Mouse (Mus musculus) retina, embryonic 14.5 days (tissue): ENCODE measurements around the gene Zbtb42.
A peak's percentile ranks its signal among the peaks of the same experiment; 100 is the strongest.

Source experiments
- DNase-seq: peaks from one replicate; pipeline ENCODE4 v3.0.0-alpha.2; 2015; ENCODE audit warnings: low spot score

Gene Zbtb42

DNA sequence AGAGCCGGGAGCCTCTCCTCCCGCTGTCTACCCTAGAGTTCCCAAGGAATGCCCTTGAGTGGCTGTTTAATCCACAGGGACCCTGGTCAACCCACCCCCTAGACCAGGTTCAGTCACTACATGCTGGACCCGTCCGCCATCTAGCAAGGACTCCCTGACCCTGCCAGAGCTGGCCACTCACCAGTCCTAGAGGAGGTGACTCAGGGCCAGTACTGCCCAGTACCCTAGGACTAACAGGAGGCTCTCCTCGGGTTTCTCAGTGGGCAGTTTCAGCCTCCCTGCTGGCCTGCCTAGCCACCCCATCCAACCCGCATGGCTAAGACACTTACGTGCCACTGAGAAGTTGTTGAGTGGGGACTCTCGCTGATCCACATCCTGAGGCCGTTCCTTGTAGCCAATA lies 16.8 kb upstream of the Zbtb42 start:
- no peak for DNase-seq

DNA sequence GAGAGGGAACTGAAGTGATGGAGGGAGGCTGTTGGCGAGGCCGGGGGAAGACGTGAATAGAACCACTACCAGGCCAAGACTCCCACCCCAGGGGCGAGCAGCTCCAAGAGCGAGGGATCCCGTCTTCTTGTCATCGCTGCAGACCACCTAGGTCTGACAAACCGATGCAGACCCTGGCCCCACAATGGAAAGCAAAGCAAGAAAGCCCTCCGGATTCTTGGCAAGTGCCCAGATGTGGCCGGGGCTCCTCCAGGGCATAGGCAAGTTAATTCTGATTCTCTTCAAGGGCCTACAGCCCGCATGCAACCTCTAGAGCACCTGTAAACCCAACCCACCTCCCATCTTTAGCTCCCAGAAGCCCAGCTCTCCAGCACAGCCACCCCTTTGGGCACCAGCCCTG lies 15.3 kb upstream of the Zbtb42 start:
- no peak for DNase-seq

DNA sequence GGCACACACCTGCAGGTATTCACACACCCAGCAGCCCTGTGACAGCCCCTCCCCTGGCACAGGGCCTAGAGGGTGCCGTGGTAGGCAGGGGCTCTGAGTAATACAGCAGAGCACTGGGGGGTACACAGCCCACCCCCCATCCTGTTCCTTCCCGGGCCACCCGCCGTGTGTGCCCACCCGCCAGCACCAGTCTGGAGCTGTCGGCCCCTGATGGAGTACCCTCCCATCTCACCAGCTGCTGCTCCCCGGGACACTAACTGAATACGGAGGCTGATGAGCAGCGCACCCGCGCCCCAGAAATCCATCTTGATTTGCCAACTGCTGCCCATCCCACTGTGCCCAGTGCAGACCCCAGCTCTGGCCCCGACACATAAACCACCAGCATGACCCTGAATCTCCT lies 14.9 kb upstream of the Zbtb42 start:
- no peak for DNase-seq

DNA sequence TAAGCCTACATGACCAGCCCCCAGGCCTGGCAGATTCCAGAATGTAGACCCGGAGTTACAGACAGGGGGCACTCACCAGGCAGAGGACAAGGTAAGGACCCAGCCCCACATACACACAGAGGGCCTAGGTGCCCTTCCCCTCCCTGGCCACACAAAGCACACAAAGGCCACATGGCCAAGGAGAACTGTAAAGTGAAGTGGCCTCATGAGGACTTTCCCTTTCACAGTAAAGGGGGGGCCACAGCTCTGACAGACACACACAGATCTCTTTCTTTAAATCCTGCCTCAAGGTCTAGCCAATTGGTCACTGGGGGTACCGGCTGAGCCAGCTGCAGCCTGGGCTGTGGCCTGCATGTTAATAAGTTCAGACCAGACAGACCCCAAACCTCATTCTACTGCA lies 14.5 kb upstream of the Zbtb42 start:
- DNase-seq: no peak

DNA sequence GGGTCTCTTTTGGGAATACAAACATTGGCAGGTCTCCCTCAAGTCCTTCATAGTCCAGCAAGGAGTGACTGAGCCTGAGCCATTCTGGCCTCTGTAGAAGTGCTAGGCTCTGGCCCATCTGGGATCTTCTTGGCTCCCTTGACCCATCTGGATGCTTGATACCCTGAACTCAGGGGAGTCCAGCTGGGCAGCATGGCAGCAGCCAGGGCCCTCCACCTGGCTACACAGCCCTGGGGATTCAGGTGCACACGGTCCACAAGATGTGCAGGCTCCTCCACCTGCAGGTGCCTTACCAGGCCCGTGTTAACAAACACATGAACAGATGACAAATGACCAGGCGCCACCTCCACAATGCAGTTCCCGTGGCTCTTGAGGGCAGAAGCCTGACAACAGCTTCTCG lies 14.0 kb upstream of the Zbtb42 start:
- DNase-seq: no peak

DNA sequence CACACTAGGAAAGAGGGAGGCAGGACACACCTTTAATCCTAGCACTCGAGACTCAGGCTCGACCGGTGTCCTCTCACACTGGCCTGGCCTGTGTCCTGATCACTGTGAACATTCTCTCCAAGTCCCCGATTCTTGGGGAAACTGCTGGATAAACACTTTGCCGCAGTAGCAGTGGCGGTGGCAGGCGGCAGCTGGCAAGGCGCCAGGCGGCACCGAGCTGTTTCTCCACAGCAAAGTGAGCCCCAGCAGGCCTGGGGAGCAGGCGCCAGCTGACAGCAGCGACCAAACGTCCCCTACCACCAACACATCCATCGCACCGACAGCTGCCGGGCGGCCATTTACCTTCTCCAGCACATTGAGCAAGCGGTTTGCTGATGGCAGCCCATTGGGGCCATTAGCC lies 13.2 kb upstream of the Zbtb42 start:
- peak; percentile 52 for DNase-seq

DNA sequence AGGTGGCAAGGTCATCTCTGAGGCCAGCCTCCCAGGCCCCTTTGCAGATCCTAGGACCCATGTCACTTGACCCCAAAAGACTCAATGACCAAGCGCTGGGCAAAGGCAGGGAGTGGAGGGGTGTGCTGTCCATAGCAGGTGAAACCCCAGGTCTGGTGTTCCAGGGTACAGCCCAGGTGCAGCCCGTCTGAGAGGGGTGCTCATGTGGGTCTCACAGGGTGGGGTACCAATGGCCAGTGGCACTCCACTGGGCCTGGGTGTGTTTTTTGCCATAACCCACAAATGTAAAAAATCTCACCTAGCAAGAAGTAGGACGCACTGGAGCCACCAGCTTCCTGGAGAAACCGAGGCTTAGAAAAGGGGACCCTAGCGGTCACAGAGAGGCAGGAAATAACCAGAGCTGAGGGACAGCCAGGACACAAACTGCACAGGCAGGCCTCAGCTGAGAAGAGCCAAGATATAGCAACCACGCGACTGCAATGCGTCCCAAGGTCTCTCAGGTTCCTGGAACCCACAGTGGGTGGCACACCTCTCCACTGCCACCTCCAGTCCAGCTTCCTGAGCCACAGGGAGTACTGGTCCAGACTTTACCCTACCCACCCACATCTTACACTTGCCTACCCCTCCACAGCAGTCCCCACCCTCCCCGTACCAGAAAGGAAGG lies 12.6 kb upstream of the Zbtb42 start:
- no peak for DNase-seq

DNA sequence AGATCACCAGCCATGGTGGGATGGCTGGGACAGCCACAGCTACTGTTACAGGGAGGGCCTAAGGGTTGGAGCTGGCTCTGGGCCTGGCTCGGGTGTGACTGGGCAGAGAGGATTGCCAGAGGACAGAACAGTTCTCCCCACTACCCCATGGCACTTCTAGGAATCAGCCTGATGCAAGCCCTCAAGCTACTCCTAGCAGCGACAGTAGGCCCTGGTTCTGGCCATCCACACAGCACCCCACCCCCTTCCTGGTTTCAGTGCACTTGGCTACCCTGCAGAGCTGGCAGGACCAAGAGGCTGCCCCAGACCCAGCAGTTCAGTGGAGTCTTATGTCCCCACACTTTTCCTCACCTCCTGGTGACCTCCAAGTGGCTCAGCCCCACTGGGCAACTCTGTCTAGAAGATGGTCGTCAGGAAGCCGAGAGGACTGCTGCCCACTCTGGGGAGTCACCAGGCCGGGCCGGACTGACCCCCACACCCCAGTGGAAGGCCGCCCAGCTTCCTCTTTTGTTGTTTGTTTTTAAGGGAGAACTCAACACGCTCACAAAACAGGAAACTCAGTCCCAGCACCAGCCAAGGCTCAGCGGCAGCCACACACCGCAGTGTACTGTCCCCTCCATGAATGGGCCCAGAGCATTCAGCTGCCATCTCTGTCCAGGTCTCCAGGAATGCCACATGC lies 10.9 kb upstream of the Zbtb42 start:
- no peak for DNase-seq

DNA sequence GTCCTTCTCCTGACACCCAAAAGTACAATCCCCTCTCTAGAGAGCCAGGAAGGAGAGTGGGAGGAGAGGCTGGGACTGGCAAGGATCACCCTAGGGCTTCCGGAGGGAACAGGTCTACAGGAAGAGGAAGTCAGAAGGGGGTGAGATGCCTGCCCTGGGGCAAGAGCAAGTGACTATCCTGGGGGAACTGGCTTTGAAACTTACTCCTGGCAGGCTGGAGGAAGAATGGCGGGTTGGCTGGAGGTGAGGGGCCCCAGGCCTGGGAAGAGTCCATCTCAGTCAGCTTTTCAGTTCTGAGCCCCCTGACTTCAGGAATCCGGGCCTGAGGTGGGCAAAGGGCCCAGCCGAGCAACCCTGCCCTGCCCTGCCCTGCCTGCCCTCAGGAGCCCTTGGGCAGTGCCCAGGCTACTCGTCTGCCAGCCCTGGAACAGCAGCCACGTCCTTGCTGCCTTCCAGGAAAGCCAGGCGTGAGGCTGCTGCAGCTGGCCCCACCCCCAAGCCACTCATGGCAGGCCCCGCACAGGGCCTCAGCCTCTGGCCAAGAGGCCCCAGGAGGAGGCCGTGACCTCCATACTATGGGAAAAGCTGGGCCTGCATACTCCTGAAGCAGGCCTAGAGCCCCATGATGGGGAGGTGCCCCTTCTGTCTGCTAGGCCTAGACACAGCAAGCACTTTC lies 7.8 kb upstream of the Zbtb42 start:
- DNase-seq: peak; percentile 72

DNA sequence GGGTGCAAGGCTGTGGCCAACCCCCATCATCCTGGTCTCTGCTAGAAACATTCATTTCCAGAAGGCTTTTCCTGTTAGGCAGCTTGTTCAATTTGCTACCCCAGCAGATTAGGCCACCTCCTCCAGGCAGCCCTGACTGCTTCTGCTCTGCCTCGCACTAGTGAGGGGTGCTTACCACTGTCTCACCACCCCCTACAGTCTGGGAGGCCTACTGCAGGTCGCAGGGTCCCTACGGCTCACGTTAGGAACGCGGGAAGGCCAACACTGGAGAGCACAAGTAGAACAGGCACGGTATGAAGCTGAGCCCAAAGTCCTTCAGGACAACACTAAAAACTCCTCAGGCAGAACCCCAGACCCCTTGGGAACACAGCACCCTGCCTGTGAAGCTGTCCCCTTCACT lies 6.7 kb upstream of the Zbtb42 start:
- peak; percentile 61 for DNase-seq

DNA sequence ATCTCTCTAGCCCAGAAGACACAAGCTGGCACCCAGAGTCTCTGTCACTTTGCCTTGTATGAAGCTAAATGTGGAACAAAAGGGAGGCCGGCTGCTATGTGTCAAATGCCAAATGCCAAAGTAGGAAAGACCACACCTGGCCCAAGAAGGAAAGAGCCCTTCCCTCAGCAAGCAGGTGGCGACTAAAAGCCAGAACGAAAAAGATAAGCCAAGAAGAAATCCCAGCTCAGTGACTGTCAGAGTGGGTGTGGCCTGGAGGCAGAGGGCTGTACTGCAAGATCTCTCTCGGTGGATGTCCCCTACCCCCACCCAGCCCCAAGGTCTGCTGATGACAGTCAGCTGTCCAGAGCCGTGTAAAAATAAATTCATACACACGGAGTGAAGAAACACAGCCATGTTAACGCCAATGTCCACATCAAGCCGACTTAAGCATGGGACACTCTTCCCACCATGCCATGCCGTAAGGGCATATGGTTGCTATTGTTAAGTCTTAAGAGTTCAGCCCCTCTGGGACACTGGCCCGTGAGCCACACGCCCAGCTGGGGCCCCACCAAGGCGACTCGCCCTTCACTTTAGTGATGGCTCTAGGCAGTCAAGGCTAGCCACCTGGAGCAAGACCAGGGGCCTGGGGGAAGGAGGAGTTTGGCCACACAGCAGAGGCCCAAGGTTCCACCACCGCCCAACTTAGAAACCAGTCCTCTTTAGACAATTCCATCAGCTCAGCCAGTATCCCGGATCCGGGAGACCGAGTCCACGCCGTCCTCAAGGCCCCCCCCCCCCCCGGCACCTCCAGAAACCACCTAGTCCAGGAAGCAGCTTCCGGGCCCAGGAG lies 5.7 kb upstream of the Zbtb42 start:
- peak; percentile 71 for DNase-seq

DNA sequence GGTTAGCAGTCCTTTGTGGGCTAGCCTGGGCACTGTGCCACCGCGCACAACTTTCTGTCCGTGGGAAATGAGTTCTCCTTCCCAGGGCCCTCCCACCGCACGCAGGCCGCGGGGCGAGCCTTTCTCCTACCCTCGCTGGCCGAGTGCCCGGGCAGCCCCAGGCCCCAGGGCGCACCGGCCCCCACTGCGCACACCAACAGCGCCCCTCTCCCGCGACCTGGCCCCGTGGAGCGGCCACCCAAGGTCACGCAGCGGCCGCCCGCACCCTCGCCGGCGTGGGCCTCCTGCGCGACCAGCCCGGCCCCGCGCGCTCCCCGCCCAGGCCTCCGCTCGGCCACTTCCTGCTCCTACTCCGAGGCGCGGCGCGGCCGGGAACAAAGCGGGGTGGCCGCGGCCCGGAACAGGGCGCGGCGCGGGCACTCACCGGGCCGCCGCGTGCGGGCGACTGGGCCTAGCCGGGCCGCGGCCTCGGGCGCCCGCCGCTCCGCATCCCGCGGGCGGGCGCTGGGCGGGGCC lies 5.0 kb upstream of the Zbtb42 start:
- DNase-seq: no peak

DNA sequence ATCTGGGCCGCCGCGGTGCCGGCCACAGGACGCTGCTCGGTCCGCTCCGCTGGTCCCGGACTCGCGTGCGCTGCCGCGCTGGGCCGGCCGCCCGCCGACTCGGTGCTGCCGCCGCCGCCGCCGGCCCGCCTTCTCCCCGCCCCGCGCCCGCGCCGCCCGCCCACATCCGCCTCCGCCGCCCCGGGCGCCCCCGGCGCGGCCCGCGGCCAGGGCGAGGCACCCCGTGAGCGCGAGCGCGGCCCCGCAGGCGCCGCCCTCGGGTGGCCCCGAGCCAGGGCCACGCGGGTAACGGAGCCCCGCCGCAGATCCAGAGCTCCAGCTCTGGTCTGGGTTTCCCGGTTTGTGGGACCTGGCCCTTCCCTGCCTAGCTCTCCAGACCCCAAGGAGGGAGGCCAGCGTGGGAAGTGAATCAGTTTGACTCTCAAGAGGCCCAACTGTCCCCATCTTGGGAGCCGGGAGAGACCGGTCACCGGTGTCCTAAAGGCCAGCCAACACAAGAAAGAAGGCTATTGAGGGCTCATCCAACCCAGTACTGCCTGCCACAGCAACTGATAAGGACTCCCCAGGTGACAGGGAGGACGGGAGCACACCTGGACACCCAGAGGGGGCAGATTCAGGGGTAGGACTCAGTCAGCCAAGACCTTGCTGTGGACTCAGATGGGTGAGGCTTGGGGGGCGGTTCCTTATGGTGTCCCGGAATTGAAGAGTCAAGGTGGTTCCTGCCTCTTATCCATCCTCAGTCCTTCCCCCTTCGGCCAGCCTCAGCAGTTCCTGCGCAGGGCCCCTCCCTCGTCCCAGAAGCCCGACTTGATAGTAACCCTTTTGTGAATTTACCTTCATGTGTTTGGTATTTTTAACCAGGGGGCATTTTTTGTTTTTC lies 4.3 kb upstream of the Zbtb42 start, which contains the start of gene Akt1:
Gene Akt1, minus strand, starts transcription at position 753 of the 880 bp plus-strand sequence.
- DNase-seq: peak; percentile 55

DNA sequence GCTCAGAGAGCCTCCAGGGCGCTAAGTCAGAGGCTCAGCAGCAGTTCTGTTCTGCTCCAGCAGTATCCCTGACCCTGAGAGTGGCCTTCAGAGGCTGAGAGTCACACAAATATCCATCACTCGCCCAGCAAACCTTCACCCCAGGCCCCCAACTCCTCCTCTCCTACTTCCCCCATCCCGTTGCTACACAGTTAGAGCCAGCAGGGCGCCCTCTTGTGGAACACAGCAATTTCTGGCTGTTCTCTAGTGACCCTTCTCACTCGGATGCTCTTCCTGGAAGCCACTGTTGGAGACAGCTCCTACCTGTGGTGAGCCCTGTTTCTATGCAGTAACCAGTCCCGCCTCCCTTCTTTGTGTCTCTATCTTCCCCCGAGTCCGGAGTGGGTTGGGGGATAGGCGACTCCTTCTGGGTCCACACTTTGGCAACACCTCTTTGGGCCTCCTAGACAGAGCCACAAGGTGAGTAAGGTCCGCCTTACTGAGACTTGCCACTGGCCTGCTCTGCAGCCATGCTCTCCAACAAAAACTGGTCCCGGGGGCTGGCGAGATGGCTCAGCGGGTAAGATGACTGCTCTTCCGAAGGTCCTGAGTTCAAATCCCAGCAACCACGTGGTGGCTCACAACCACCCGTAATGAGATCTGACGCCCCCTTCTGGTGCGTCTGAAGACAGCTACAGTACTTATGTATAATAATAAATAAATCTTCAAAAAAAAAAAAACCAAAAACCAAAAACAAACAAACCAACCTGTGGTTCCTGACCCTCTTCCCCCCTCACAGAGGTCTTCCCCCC lies 3.2 kb upstream of the Zbtb42 start:
- peak; percentile 95 for DNase-seq

DNA sequence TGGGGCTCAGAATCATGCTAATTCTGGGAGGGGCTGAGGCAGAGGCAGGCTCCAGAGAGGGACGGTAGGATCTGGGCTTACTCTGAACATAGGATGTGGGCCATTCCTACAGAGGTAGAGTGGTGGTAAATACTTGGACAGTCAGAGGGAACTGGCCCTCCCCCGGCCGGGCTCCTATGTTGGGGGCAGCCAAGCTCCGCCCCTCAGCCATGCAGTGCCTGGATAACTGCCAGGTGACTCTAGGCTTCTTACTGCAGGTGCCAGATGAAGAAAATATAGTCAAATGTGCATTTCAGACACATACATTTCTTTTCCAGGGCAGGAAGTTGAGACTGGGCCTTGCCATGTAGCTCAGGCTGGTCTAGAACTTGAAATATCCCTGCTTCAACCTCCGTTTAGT lies 1.6 kb upstream of the Zbtb42 start:
- DNase-seq: no peak

DNA sequence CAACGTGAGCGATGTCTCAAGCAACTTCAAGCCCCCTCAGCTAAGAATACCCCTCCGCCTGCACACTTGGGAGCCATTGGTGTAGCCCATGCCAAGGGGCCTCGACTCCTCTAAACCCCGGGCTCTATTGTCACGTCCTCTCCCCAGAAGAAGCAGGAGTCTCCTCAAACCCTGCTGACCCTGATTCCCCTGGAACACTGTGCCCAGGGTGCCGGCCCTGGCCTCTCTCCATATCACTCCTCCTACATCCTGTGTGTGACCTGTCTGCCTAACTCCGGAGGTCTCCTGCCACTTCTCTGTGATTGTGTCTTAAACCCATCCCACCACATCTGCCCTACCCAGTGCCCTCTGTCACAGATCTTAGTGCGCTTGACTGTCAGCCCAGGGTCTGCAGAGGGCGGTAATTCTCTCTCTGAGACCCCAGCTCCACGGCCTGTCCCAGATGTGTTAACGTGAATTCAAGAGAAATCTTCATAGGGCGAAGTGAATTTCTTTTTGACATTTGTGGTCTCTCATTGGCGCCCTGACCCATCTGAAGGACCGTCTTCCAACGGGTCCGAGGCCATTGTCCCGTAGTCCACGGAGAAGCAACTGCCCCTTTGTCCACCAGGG lies 579 bp upstream of the Zbtb42 start:
- no peak for DNase-seq

DNA sequence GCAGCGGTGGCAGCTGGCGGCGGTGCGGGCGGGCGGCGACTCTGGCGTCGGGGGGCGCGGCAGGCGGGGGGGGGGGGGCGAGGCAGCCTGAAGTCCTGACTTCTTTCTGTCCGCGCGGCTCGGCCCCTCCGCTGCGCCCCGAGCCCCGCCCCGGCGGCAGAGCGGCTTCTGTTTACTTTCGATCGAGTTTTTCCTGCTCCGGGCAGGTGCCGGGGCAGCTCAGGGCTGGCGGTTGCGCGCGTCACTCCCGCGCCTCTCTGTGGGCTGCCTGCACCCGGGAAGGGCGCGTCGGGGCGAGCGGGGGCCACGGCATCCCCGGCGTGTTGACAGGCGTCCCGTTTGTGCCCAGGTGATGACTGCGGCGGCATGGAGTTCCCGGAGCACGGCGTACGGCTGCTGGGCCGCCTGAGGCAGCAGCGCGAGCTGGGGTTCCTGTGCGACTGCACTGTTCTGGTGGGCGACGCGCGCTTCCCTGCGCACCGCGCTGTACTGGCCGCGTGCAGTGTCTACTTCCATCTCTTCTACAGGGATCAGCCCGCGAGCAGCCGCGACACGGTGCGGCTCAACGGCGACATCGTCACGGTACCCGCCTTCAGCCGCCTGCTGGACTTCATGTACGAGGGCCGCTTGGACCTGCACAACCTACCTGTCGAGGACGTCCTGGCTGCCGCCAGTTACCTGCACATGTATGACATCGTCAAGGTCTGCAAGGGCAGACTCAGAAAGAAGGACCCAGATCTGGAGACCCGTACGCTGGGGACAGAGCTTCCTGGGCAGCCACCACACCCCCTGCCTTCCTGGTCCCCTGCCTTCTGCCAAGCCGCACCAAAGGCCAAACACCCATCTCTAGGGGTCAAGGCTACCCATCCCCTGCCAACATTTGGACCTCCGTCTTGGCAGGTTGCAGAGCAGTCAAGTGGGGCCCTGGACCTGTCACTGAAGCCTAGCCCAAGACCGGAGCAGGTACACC lies 684 bp downstream of the Zbtb42 start:
- peak; percentile 54 for DNase-seq

DNA sequence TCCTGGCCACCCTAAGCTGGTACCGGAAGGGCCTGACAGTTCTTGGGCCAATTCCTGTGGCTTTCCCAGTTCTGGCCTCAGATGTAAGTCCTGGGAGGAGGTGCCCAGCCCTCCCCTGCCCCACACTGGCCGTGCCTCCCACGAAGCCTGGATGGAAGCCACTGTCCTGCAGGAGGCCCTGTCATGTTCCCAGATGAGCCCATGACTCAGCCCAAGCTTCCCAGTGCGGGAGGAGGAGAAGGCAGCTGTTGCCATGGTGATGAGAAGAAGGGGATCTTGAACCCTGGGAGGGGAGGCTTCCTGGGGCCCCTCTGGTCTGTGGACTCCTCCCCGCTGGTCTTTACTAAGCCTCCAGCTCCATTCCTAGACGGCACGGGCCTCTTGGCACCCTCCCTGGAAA lies 4.7 kb downstream of the Zbtb42 start:
- DNase-seq: no peak

DNA sequence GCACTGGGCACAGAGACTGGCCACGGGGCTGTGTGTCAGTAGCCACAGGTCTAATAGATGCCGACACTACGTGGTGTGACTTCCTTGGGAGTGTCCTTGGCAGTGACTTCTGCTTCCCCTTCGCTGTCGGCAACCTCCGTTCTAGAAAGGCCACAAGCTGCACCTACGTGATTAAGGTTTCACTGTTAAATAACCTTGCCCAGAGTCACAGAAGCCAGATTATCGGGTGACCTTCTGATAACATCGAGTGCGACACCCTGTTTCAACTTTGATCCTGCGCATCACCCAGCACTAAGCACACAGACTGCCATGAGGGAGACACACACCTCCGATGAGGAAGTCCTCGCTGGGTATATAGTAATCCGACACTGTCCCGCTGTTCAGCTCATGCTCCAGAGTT lies 9.8 kb downstream of the Zbtb42 start:
- DNase-seq: no peak
